ENCODE assay signal across 26 mouse cellular contexts in genomic region chr7:138567352-138567751, GRCm38 (mm10).
"Had no signal": no experiment of that assay in that cellular context is flagged by ENCODE, and none has a peak within 500 bp of the region (broad histone marks: within the 10 kb centered on the region; RNA-seq: fewer than 3 reads in every experiment).

No protein-coding gene starts in this region.

- DNase-seq: gastrocnemius, adult 2 months; gastrocnemius, postnatal 10 days; gastrocnemius, postnatal 25 days; heart, adult 18-20 months; heart, postnatal 10 days; heart, postnatal 4 days; kidney, postnatal 10 days; kidney, postnatal 25 days; liver; liver, embryonic 13.5 days; liver, postnatal 0 days had no signal

- H3K27me3 ChIP-seq: heart, embryonic 12.5 days; hindbrain, embryonic 12.5 days; intestine, embryonic 15.5 days; limb, embryonic 12.5 days; liver, embryonic 13.5 days; liver, embryonic 15.5 days had no signal

- H3K9ac ChIP-seq: heart, embryonic 12.5 days; hindbrain, embryonic 12.5 days; hindbrain, embryonic 14.5 days; intestine, embryonic 15.5 days; limb, embryonic 12.5 days; liver, embryonic 13.5 days; liver, embryonic 15.5 days; liver, postnatal 0 days had no signal

- ATAC-seq: hindbrain, embryonic 16.5 days; inflammation-experienced regulatory T-cells, adult 6 months; intestine, embryonic 15.5 days; intestine, postnatal 0 days; liver, postnatal 0 days had no signal

- H3K9me3 ChIP-seq: heart, embryonic 10.5 days; heart, embryonic 12.5 days; hindbrain, embryonic 10.5 days; hindbrain, embryonic 12.5 days; intestine, embryonic 15.5 days; limb, embryonic 10.5 days; limb, embryonic 12.5 days; liver, embryonic 13.5 days; liver, embryonic 15.5 days had no signal

- H3K4me3 ChIP-seq: gastrocnemius, adult 2 months; heart, embryonic 10.5 days; heart, embryonic 12.5 days; hindbrain, embryonic 10.5 days; hindbrain, embryonic 12.5 days; intestine, embryonic 15.5 days; layer of hippocampus, adult 2 months; left cerebral cortex, adult 2 months; limb, embryonic 10.5 days; limb, embryonic 12.5 days; liver, embryonic 13.5 days; liver, embryonic 15.5 days had no signal

- H3K36me3 ChIP-seq: heart, embryonic 10.5 days; heart, embryonic 12.5 days; hindbrain, embryonic 10.5 days; hindbrain, embryonic 12.5 days; intestine, embryonic 15.5 days; limb, embryonic 10.5 days; limb, embryonic 12.5 days; liver, embryonic 13.5 days; liver, embryonic 15.5 days had no signal

- H3K27ac ChIP-seq: gastrocnemius, adult 2 months; heart, embryonic 10.5 days; hindbrain, embryonic 10.5 days; hindbrain, embryonic 12.5 days; hindbrain, embryonic 14.5 days; intestine, embryonic 15.5 days; layer of hippocampus, adult 2 months; left cerebral cortex, adult 2 months; limb, embryonic 10.5 days; limb, embryonic 12.5 days; liver, embryonic 13.5 days; liver, embryonic 15.5 days had no signal

- H3K4me1 ChIP-seq: heart, embryonic 10.5 days; heart, embryonic 12.5 days; hindbrain, embryonic 10.5 days; hindbrain, embryonic 12.5 days; intestine, embryonic 15.5 days; limb, embryonic 10.5 days; limb, embryonic 12.5 days; liver, embryonic 13.5 days; liver, embryonic 15.5 days had no signal

- H3K4me2 ChIP-seq: heart, embryonic 12.5 days; hindbrain, embryonic 12.5 days; hindbrain, embryonic 14.5 days; intestine, embryonic 15.5 days; limb, embryonic 12.5 days; liver, embryonic 11.5 days; liver, embryonic 13.5 days; liver, embryonic 15.5 days had no signal
